Mouse (Mus musculus) myocyte (in vitro differentiated cells): ENCODE measurements around the gene Rpp25. TPM values are rescaled to one million over a fixed set of nuclear protein-coding genes. Genes with fewer than 3 reads are reported as not detected.

Experiments
- H3K27me3 ChIP-seq: one replicate; pipeline ENCODE4 v1.6.1; 2011; ENCODE audit not compliant: control insufficient read depth, insufficient read depth, insufficient read length
- H3K36me3 ChIP-seq: one replicate; pipeline ENCODE4 v1.6.1; 2011; ENCODE audit not compliant: control insufficient read depth, insufficient read depth
- H3K4me2 ChIP-seq: one replicate; pipeline ENCODE4 v1.6.1; 2011; ENCODE audit warnings: low read depth, control low read depth
- H3K4me3 ChIP-seq: one replicate; pipeline ENCODE4 v1.5.1; 2011; ENCODE audit warnings: mild to moderate bottlenecking, control low read depth, moderate library complexity
- H3K79me2 ChIP-seq: one replicate; pipeline ENCODE4 v1.6.1; 2011; ENCODE audit not compliant: control insufficient read depth, insufficient read depth
- H3ac ChIP-seq: one replicate; pipeline ENCODE4 v1.6.1; 2011; ENCODE audit not compliant: control insufficient read depth, insufficient read length
- CEBPB ChIP-seq: IDR thresholded peaks from 2 replicates; pipeline ENCODE4 v1.6.1; 2011; ENCODE audit warnings: mild to moderate bottlenecking, moderate library complexity; ENCODE audit not compliant: poor library complexity, insufficient read depth, severe bottlenecking
- E2F4 ChIP-seq: IDR thresholded peaks from one replicate; pipeline ENCODE4 v1.6.1; 2011; ENCODE audit warnings: mild to moderate bottlenecking, control low read depth, moderate library complexity; ENCODE audit not compliant: insufficient read depth
- MAX ChIP-seq: IDR thresholded peaks from one replicate; pipeline ENCODE4 v1.6.1; 2011; ENCODE audit warnings: low read depth, mild to moderate bottlenecking, control low read depth
- MYOD1 ChIP-seq, 3 experiments: IDR thresholded peaks; one replicate each; pipeline ENCODE4 v1.6.1; 2011; ENCODE audit warnings: control low read depth in 2 of 3, low read depth in 2 of 3, mild to moderate bottlenecking in 2 of 3, moderate library complexity in 1 of 3; ENCODE audit not compliant: insufficient read length in 2 of 3, control insufficient read depth in 1 of 3
- MYOG ChIP-seq, 3 experiments: IDR thresholded peaks; one replicate each; pipeline ENCODE4 v1.6.1; 2011; ENCODE audit warnings: control low read depth in 2 of 3, low read depth in 2 of 3, mild to moderate bottlenecking in 2 of 3; ENCODE audit not compliant: insufficient read length in 2 of 3, control insufficient read depth in 1 of 3, insufficient read depth in 1 of 3
- POLR2A ChIP-seq: IDR thresholded peaks from one replicate; pipeline ENCODE4 v1.6.1; 2011; ENCODE audit warnings: low read depth, mild to moderate bottlenecking, control low read depth, moderate library complexity; ENCODE audit not compliant: insufficient read length
- POLR2AphosphoS2 ChIP-seq: IDR thresholded peaks from one replicate; pipeline ENCODE4 v1.6.1; 2011; ENCODE audit warnings: low read depth, control low read depth; ENCODE audit not compliant: insufficient read length
- REST ChIP-seq: IDR thresholded peaks from one replicate; pipeline ENCODE4 v1.6.1; 2011; ENCODE audit warnings: mild to moderate bottlenecking, control low read depth, moderate library complexity; ENCODE audit not compliant: insufficient read depth, insufficient read length
- SRF ChIP-seq: IDR thresholded peaks from one replicate; pipeline ENCODE4 v1.6.1; 2011; ENCODE audit warnings: low read depth; ENCODE audit not compliant: control insufficient read depth, insufficient read length
- TCF12 ChIP-seq: IDR thresholded peaks from one replicate; pipeline ENCODE4 v1.6.1; 2011; ENCODE audit warnings: mild to moderate bottlenecking, control low read depth; ENCODE audit not compliant: poor library complexity, insufficient read depth, severe bottlenecking
- TCF3 ChIP-seq: IDR thresholded peaks from one replicate; pipeline ENCODE4 v1.6.1; 2011; ENCODE audit warnings: low read depth, control low read depth; ENCODE audit not compliant: insufficient read length
- USF1 ChIP-seq: IDR thresholded peaks from one replicate; pipeline ENCODE4 v1.6.1; 2011; ENCODE audit warnings: low read depth, mild to moderate bottlenecking, control low read depth, moderate library complexity
- polyA plus RNA-seq: library from polyadenylated mRNA; unstranded; fragments of >200 nt; fragmentation: generic; extraction: Trizol; gene quantifications from one replicate; pipeline ENCODE4 v1.2.1, GENCODE M21; 2012; ENCODE audit warnings: missing spikeins

Rpp25 gene
- polyA plus RNA-seq, 1 experiment: 0.11 TPM

DNA sequence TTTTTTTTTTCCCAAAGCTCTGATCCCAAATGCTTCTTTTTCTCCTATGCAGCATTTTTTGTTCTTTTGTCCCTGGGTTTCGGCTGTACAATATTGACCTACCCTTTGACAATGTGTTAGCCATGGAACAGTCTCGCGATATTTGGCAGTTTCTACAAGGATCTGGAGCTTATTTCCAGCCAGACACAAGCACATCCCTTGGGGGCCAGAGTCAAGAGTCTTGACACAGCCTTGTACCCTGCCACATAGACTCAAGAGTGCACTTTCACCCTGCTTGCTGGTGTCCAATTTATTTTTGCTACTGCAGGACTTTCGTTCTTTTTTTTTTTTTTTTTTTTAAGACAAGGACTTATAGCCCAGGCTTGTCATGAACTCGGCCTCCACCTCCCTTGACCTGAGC lies 32.5 kb downstream of the Rpp25 start:
- H3K36me3 ChIP-seq: peaks cover 18% of the 10 kb centered on the region
- peaks cover 8% of the 10 kb centered on the region for H3K79me2 ChIP-seq
- H3K4me2 ChIP-seq: peak overlapping the region; percentile 88
- H3ac ChIP-seq: no peak overlapping the region
- TF ChIP-seq MAX: no peak
- TF ChIP-seq TCF3: no peak
- no peak for TF ChIP-seq CEBPB
- no peaks in the 10 kb centered on the region for H3K27me3 ChIP-seq
- peak overlapping the region; percentile 90 for H3K4me3 ChIP-seq

DNA sequence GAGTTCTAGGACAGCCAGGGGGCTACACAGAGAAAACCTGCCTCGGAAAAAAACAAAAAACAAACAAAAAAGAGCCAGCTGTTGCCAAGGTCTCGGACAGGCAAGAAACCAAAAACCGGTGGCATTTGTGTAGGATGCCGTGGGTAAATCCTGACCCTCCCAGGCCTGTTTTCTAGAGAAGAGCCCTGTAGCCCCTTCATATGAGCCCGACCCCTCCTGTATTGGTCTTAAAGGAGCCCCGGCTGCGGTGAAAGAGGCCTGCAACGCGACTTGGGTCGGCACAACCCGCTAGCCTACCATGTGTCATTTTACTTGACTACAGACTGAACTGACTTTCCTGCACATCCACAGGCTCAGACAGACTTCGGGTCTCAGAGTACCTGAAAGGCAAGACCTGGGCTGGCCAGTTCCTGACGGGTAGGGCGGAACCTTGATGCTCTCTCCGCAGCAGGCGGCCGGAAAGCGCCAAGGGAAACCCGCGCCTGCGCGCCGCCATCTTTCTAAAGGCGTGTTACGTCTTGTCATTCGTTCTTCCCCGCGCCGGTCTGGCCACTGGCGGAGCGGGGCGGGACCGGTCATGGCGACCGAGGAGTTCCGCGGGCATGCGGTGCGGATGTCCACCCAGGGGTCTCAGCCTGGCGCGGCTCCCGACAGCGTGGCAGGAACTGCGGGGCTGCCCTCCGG lies 33.4 kb downstream of the Rpp25 start, which contains the start of gene Fam219b:
Fam219b (plus strand) TSS at position 485 of the 684 bp plus-strand sequence.
- H3ac ChIP-seq: peak within 1 kb of the TSS; percentile 69
- H3K36me3 ChIP-seq: peaks cover 12% of the 10 kb centered on the region
- peak within 1 kb of the TSS; percentile 88 for H3K4me2 ChIP-seq
- H3K79me2 ChIP-seq: peaks cover 8% of the 10 kb centered on the region
- H3K4me3 ChIP-seq: peak within 1 kb of the TSS; percentile 90
- H3K27me3 ChIP-seq: no peaks in the 10 kb centered on the region
- TF ChIP-seq POLR2A (peak; percentile 84), MYOG (IDR thresholded peaks at IDR 0.05; ENCODE audit: control insufficient read depth in 1 of 3, insufficient read depth in 1 of 3, insufficient read length in 2 of 3, low read depth in 2 of 3) (no peak), USF1 (no peak), MAX (no peak), POLR2AphosphoS2 (peak; percentile 86), TCF12 (no peak), CEBPB (no peak), MYOD1 (IDR thresholded peaks at IDR 0.05; ENCODE audit: control insufficient read depth in 1 of 3, insufficient read length in 2 of 3, low read depth in 2 of 3) (no peak), E2F4 (peak; percentile 58), SRF (peak; percentile 64), TCF3 (no peak), REST (no peak)

DNA sequence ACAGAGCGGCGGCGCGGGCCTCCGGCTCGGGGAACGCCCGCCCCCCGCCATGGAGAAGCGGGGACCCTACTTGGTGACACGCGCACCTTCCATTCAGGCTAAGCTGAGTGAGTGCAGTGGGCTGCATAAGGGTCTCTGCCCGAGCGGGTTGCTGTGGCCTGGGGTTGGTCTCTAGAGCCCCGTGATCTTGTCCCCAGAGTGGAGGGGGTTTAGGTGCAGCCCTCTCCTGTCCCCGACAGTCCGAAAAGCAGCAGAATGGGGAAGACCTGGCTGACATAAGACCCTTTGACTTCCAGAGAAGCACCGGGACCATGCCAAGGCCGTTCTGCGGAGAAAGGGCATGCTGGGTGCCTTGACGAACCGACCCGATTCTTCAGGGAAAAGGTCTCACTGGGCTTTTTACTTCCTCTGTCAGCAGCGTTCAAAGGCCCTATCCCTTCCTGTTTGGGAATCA lies 33.9 kb downstream of the Rpp25 start:
- TF ChIP-seq E2F4 (no peak), POLR2AphosphoS2 (peak; percentile 62)
- H3K79me2 ChIP-seq: peaks cover 8% of the 10 kb centered on the region
- H3ac ChIP-seq: peak overlapping the region; percentile 69
- H3K4me2 ChIP-seq: peak overlapping the region; percentile 82
- H3K4me3 ChIP-seq: peak overlapping the region; percentile 90
- peaks cover 10% of the 10 kb centered on the region for H3K36me3 ChIP-seq
- H3K27me3 ChIP-seq: no peaks in the 10 kb centered on the region

DNA sequence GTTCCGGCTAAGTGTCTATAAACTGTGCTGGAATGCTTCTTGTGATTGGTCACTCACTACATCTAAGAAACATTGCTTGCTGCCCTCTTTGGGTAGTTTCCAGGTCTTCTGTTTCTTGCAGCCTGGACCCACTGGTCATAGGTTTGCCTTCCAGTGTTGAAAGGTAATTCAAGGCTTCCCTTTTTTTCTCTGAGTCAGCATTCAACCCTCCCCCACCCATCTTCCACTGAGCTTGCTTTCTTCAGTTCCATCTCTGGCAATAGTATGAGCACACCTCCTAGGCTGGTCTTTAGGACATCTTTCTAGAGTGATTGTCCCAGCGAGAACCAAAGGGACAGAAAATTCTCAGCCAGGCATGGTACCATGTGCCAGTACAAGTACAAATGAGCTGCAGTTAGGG lies 35.7 kb downstream of the Rpp25 start:
- H3K4me3 ChIP-seq: no peak overlapping the region
- peaks cover 13% of the 10 kb centered on the region for H3K36me3 ChIP-seq
- TF ChIP-seq MAX (no peak), REST (no peak), POLR2AphosphoS2 (no peak)
- H3ac ChIP-seq: no peak overlapping the region
- no peak overlapping the region for H3K4me2 ChIP-seq
- no peaks in the 10 kb centered on the region for H3K27me3 ChIP-seq
- H3K79me2 ChIP-seq: peaks cover 8% of the 10 kb centered on the region

DNA sequence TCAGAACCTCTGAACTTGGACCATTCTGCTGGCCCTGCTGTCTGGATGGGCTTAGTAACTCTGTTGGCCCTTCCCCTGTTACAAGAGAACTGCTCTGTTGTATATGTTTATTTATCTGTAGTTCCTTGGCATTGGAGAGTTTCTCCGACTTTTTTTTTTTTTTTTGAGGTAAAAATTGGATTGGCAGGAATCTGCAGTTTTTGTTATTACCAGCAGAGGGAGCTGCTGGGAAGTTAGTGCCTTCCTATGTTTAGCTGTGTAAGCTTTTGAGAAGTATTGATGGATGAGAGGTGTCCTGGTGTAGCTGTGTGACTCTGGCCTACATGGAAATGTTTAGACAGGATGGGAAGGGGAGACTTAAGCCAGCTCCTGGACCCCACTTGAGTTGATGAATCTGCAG lies 37.5 kb downstream of the Rpp25 start:
- peaks cover 8% of the 10 kb centered on the region for H3K79me2 ChIP-seq

DNA sequence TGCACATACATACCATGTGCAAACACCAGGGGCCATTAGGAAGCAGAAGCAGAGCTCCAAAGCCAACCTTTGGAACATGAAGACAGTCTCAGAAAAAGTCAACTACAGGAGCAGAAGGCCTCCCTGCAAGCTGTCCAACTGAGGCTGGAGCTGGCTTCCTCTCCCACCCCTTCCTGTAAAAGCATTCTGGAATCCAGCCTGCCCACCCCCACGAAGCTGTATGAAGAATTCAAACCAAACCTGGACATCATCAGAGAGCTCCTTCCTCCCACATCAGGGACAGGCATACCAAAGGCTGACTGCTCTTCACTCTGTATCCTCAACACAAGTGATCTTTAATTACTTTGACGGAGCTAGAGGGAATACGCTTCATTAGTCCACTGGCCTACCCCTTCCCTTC lies 40.1 kb downstream of the Rpp25 start:
- no peak overlapping the region for H3ac ChIP-seq
- H3K4me3 ChIP-seq: no peak overlapping the region
- peaks cover 3% of the 10 kb centered on the region for H3K79me2 ChIP-seq
- peaks cover 29% of the 10 kb centered on the region for H3K36me3 ChIP-seq
- H3K27me3 ChIP-seq: no peaks in the 10 kb centered on the region
- H3K4me2 ChIP-seq: no peak overlapping the region
- TF ChIP-seq TCF3 (no peak), POLR2A (no peak)

More for the DNA sequence above, 37.5 kb downstream of the Rpp25 start:
- H3ac ChIP-seq: no peak overlapping the region
- no peak overlapping the region for H3K4me3 ChIP-seq
- peaks cover 29% of the 10 kb centered on the region for H3K36me3 ChIP-seq
- no peak overlapping the region for H3K4me2 ChIP-seq
- TF ChIP-seq SRF: no peak
- no peaks in the 10 kb centered on the region for H3K27me3 ChIP-seq
